ENCODE assay signal across 8 mouse cellular contexts in the genomic region with DNA sequence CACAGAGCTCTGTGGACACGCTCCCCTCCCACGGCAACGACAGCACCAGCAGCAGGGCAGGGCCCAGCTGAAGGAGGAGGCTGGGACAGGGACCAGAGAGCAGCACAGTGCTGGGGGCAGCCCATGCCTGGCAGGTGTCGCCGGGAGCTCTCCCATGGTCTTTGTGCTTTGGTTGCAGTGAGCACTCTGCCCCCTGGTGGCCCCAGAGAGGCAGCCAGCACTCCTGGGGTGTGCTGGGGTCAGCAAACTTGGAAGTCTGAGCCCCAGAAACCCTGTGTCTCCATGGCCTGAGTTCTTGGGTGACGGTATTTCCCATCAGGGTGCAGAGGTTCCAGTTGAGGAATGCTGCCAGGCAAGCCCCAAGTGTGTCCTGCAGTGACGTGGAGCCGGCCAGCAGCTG. TPM values are rescaled to one million over a fixed set of nuclear protein-coding genes. Genes with fewer than 3 reads are reported as not detected.
DNase-seq lines count a peak whose midpoint lies in the region; ATAC-seq and TF ChIP-seq lines count a peak whose summit lies in the region.

No protein-coding gene starts in this region.

- no peak overlapping the region for H3K9ac ChIP-seq in intestine, postnatal 0 days (ENCODE audit: low read depth, low read length)
- no peak overlapping the region for H3K9ac ChIP-seq in liver, embryonic 15.5 days

- intact Hi-C loops in gastrocnemius, postnatal 14 days (cut with DNase I; ENCODE audit: low total_unique reads), result no loop called here

- no peak overlapping the region for H3K27ac ChIP-seq in intestine, postnatal 0 days (ENCODE audit: low read depth, low read length)
- H3K27ac ChIP-seq in liver, embryonic 15.5 days (replicated peaks), result no peak overlapping the region

- no peaks in the 10 kb centered on the region for H3K27me3 ChIP-seq in intestine, postnatal 0 days (replicated peaks; ENCODE audit: control insufficient read depth, insufficient read depth, low read length)
- peaks cover 7% of the 10 kb centered on the region; the same call in 1 of the 2 replicates for H3K27me3 ChIP-seq in liver, embryonic 15.5 days

- 32% methylated on average over 8 of the region's 8 CpGs for WGBS in intestine, postnatal 0 days
- WGBS in liver, embryonic 15.5 days (ENCODE audit: insufficient replicate concordance), result 43% methylated on average over 8 of the region's 8 CpGs

- H3K4me3 ChIP-seq in intestine, postnatal 0 days (ENCODE audit: low read depth, low read length), result no peak overlapping the region
- H3K4me3 ChIP-seq in liver, embryonic 15.5 days (replicated peaks), result no peak overlapping the region

- peak; percentile 39 to 53 for DNase-seq in left cerebral cortex, adult 18-20 months (ENCODE audit: low spot score in 2 of 2)
- DNase-seq in left cerebral cortex, adult 11 months (ENCODE audit: low spot score), result no peak
- DNase-seq in c-Kit-positive CD71-positive TER-119-negative erythroid progenitor cells, embryonic 14.5 days (ENCODE audit: low read depth), result peak; percentile 41
- DNase-seq in gastrocnemius, postnatal 14 days, result peak; percentile 78
- DNase-seq in natural killer cell, adult 2 months (ENCODE audit: low spot score in 2 of 2), result peak; percentile 58 to 73
- DNase-seq in thymus, postnatal 0 days (ENCODE audit: low spot score), result peak; percentile 65

- peak; percentile 91 for TF ChIP-seq CTCF in intestine, postnatal 0 days (IDR thresholded peaks at IDR 0.05; ENCODE audit: low read depth)

- peak; percentile 63 for ATAC-seq in intestine, postnatal 0 days
- 0 out of 2 replicates have a peak, but pooled peaks have one; percentile 45 for ATAC-seq in liver, embryonic 15.5 days (ENCODE audit: insufficient read depth)

- H3K4me2 ChIP-seq in intestine, postnatal 0 days (replicated peaks; ENCODE audit: low read depth), result no peak overlapping the region
- H3K4me2 ChIP-seq in liver, embryonic 15.5 days, result no peak overlapping the region

- no peaks in the 10 kb centered on the region for H3K9me3 ChIP-seq in intestine, postnatal 0 days (ENCODE audit: control insufficient read depth)
- H3K9me3 ChIP-seq in liver, embryonic 15.5 days (replicated peaks), result no peaks in the 10 kb centered on the region

- peaks cover 40% of the 10 kb centered on the region for H3K36me3 ChIP-seq in intestine, postnatal 0 days (ENCODE audit: control insufficient read depth, insufficient read depth)
- peaks cover 10% of the 10 kb centered on the region; the same call in 1 of the 2 replicates for H3K36me3 ChIP-seq in liver, embryonic 15.5 days (replicated peaks)

- no peaks in the 10 kb centered on the region for H3K4me1 ChIP-seq in intestine, postnatal 0 days (replicated peaks; ENCODE audit: control insufficient read depth, insufficient read depth, low read length)
- H3K4me1 ChIP-seq in liver, embryonic 15.5 days (replicated peaks), result 0 out of 2 replicates have a peak, but pooled peaks cover 7% of the 10 kb centered on the region

RNA-seq across cellular contexts. Expression of a gene that starts 8.3 kb away (rescaled TPM):
- not detected for total RNA-seq in left cerebral cortex, adult 18-20 months (2021)
- under 1 TPM; 0.16 to 0.39 TPM for total RNA-seq in gastrocnemius, postnatal 14 days (2021)
- polyA plus RNA-seq in intestine, postnatal 0 days (2015; fragmentation: Nextera tagmentation; extraction: Ambion mirVana), result 0.14 and 0.16 TPM in 2 replicates
- polyA plus RNA-seq in liver, embryonic 15.5 days (2015; fragmentation: Nextera tagmentation; extraction: Ambion mirVana), result not detected in 2 replicates
- 0.46 and 0.59 TPM in 2 replicates for polyA plus RNA-seq in thymus, postnatal 0 days (2015; fragmentation: Nextera tagmentation; extraction: Ambion mirVana)

RNA-seq across cellular contexts. Expression of a gene that starts 8.9 kb away (rescaled TPM):
- 10 to 100 TPM; 11.6 to 15.6 TPM for total RNA-seq in left cerebral cortex, adult 18-20 months (2021)
- total RNA-seq in gastrocnemius, postnatal 14 days (2021), result 10 to 100 TPM; 11.2 to 16.0 TPM
- 9.7 and 11.7 TPM in 2 replicates for polyA plus RNA-seq in intestine, postnatal 0 days (2015; fragmentation: Nextera tagmentation; extraction: Ambion mirVana)
- 6.2 and 7.2 TPM in 2 replicates for polyA plus RNA-seq in liver, embryonic 15.5 days (2015; fragmentation: Nextera tagmentation; extraction: Ambion mirVana)
- 12.8 and 15.9 TPM in 2 replicates for polyA plus RNA-seq in thymus, postnatal 0 days (2015; fragmentation: Nextera tagmentation; extraction: Ambion mirVana)

RNA-seq across cellular contexts. Expression of a gene that starts 21.3 kb away (rescaled TPM):
- 1,000 to 10,000 TPM; 1,195 to 1,258 TPM for total RNA-seq in left cerebral cortex, adult 18-20 months (2021)
- 100 to 1,000 TPM; 308 to 391 TPM for total RNA-seq in gastrocnemius, postnatal 14 days (2021)
- 1,513 and 1,605 TPM in 2 replicates for polyA plus RNA-seq in intestine, postnatal 0 days (2015; fragmentation: Nextera tagmentation; extraction: Ambion mirVana)
- polyA plus RNA-seq in liver, embryonic 15.5 days (2015; fragmentation: Nextera tagmentation; extraction: Ambion mirVana), result 559 and 587 TPM in 2 replicates
- 1,815 and 1,857 TPM in 2 replicates for polyA plus RNA-seq in thymus, postnatal 0 days (2015; fragmentation: Nextera tagmentation; extraction: Ambion mirVana)
